Mouse (Mus musculus): ENCODE measurements at regions not wholly inside any gene's neighbourhood (a gene's known extent, or its start where the extent isn't known, plus 50 kb on each side); places are given as distances from the start of the nearest gene placed in this dataset.
A peak's percentile ranks its signal among the peaks of the same experiment; 100 is the strongest.

GRCm38 (mm10) chr2:116942321-116942791 lies 63.9 kb downstream of the Tmco5 start:
- peak; percentile 75 for ATAC-seq (replicated peaks; ENCODE audit: low FRiP score, low TSS enrichment, poor library complexity, severe bottlenecking)

GRCm38 (mm10) chr2:116948538-116948937 lies 70.0 kb downstream of the Tmco5 start:
- ATAC-seq (replicated peaks; ENCODE audit: low FRiP score, low TSS enrichment, poor library complexity, severe bottlenecking) = no peak

- ATAC-seq (replicated peaks; ENCODE audit: low FRiP score, low TSS enrichment, poor library complexity, severe bottlenecking) = no peak
Observed at GRCm38 (mm10) chr2:116949741-116950140, 71.2 kb downstream of the Tmco5 start.

- no peak for ATAC-seq (replicated peaks; ENCODE audit: low FRiP score, low TSS enrichment, poor library complexity, severe bottlenecking)
Observed at GRCm38 (mm10) chr2:116950154-116950553, 71.7 kb downstream of the Tmco5 start.

GRCm38 (mm10) chr2:116951481-116951880 lies 73.0 kb downstream of the Tmco5 start:
- no peak for ATAC-seq (replicated peaks; ENCODE audit: low FRiP score, low TSS enrichment, poor library complexity, severe bottlenecking)

GRCm38 (mm10) chr2:116954280-116954679 lies 75.8 kb downstream of the Tmco5 start:
- no peak for ATAC-seq (replicated peaks; ENCODE audit: low FRiP score, low TSS enrichment, poor library complexity, severe bottlenecking)

GRCm38 (mm10) chr2:116954896-116955295 lies 76.4 kb downstream of the Tmco5 start:
- no peak for ATAC-seq (replicated peaks; ENCODE audit: low FRiP score, low TSS enrichment, poor library complexity, severe bottlenecking)

- ATAC-seq (replicated peaks; ENCODE audit: low FRiP score, low TSS enrichment, poor library complexity, severe bottlenecking) = no peak
Observed at GRCm38 (mm10) chr2:116963116-116963873, 84.8 kb downstream of the Tmco5 start.

- no peak for ATAC-seq (replicated peaks; ENCODE audit: low FRiP score, low TSS enrichment, poor library complexity, severe bottlenecking)
Observed at GRCm38 (mm10) chr2:116966266-116966665, 87.8 kb downstream of the Tmco5 start.

GRCm38 (mm10) chr2:116971666-116972613 lies 93.4 kb downstream of the Tmco5 start:
- ATAC-seq (replicated peaks; ENCODE audit: low FRiP score, low TSS enrichment, poor library complexity, severe bottlenecking) = peak; percentile 32

GRCm38 (mm10) chr2:116972614-116972985 lies 94.1 kb downstream of the Tmco5 start:
- peak; percentile 78 for ATAC-seq (replicated peaks; ENCODE audit: low FRiP score, low TSS enrichment, poor library complexity, severe bottlenecking)

GRCm38 (mm10) chr2:116973441-116973840 lies 95.0 kb downstream of the Tmco5 start:
- ATAC-seq (replicated peaks; ENCODE audit: low FRiP score, low TSS enrichment, poor library complexity, severe bottlenecking) = no peak

- no peak for ATAC-seq (replicated peaks; ENCODE audit: low FRiP score, low TSS enrichment, poor library complexity, severe bottlenecking)
Observed at GRCm38 (mm10) chr2:116974152-116974551, 95.7 kb downstream of the Tmco5 start.

- ATAC-seq (replicated peaks; ENCODE audit: low FRiP score, low TSS enrichment, poor library complexity, severe bottlenecking) = no peak
Observed at GRCm38 (mm10) chr2:116974569-116975060, 96.1 kb downstream of the Tmco5 start.

- 0 out of 2 replicates have a peak, but pooled peaks have one; percentile 22 for ATAC-seq (replicated peaks; ENCODE audit: low FRiP score, low TSS enrichment, poor library complexity, severe bottlenecking)
Observed at GRCm38 (mm10) chr2:116975091-116975600, 96.7 kb downstream of the Tmco5 start.

- peak; percentile 52 for ATAC-seq (replicated peaks; ENCODE audit: low FRiP score, low TSS enrichment, poor library complexity, severe bottlenecking)
Observed at GRCm38 (mm10) chr2:116975601-116976431, 97.3 kb downstream of the Tmco5 start.

- ATAC-seq (replicated peaks; ENCODE audit: low FRiP score, low TSS enrichment, poor library complexity, severe bottlenecking) = no peak
Observed at GRCm38 (mm10) chr2:116976432-116976750, 97.9 kb downstream of the Tmco5 start.

- ATAC-seq (replicated peaks; ENCODE audit: low FRiP score, low TSS enrichment, poor library complexity, severe bottlenecking) = no peak
Observed at GRCm38 (mm10) chr2:116976951-116977503, 98.5 kb downstream of the Tmco5 start.

Data from megakaryocyte-erythroid progenitor cell, adult 5-6 weeks (primary cell).